Mouse (Mus musculus) liver, adult 2 months (tissue): ENCODE measurements at regions not wholly inside any gene's neighbourhood (a gene's known extent, or its start where the extent isn't known, plus 50 kb on each side); places are given as distances from the start of the nearest gene placed in this dataset.

ENCODE experiments used
- DNase-seq: peaks from one replicate; pipeline ENCODE4 v3.0.0-alpha.2; 2011; ENCODE audit warnings: low read depth, low spot score; ENCODE audit errors: extremely low read depth
- H3K27ac ChIP-seq: fragments of 200-500 bp; replicated peaks from 2 replicates; pipeline ENCODE4 v1.5.1; 2012; ENCODE audit warnings: low read depth, mild to moderate bottlenecking, control low read depth, inconsistent platforms, low read length; ENCODE audit not compliant: insufficient read depth
- H3K27me3 ChIP-seq: fragments of 200-500 bp; 2 replicates; pipeline ENCODE4 v1.6.1; 2012; ENCODE audit warnings: mild to moderate bottlenecking, moderate library complexity, low read length, inconsistent platforms; ENCODE audit not compliant: control insufficient read depth, insufficient read depth
- H3K36me3 ChIP-seq: fragments of 200-500 bp; 2 replicates; pipeline ENCODE4 v1.6.1; 2012; ENCODE audit warnings: low read length, inconsistent platforms; ENCODE audit not compliant: control insufficient read depth, insufficient read depth
- H3K4me1 ChIP-seq: fragments of 200-500 bp; 2 replicates; pipeline ENCODE4 v1.6.1; 2011; ENCODE audit warnings: low read length; ENCODE audit not compliant: control insufficient read depth, insufficient read depth
- H3K4me3 ChIP-seq: fragments of 200-500 bp; 2 replicates; pipeline ENCODE4 v1.5.1; 2011; ENCODE audit warnings: low read depth, mild to moderate bottlenecking, control low read depth, low read length, moderate library complexity; ENCODE audit not compliant: insufficient read depth
- H3K79me2 ChIP-seq: fragments of 200-500 bp; 2 replicates; pipeline ENCODE4 v1.6.1; 2012; ENCODE audit warnings: inconsistent platforms, mild to moderate bottlenecking, low read length, moderate library complexity; ENCODE audit not compliant: control insufficient read depth, insufficient read depth
- H3K9ac ChIP-seq: fragments of 200-500 bp; 2 replicates; pipeline ENCODE4 v1.6.1; 2012; ENCODE audit warnings: low read depth, mild to moderate bottlenecking, control low read depth, inconsistent platforms, low read length
- CTCF ChIP-seq: fragments of 200-500 bp; IDR thresholded peaks from 2 replicates; pipeline ENCODE4 v1.5.1; 2011; ENCODE audit warnings: low read depth, low read length, control low read depth
- POLR2A ChIP-seq: fragments of 200-500 bp; IDR thresholded peaks from 2 replicates; pipeline ENCODE4 v1.6.1; 2011; ENCODE audit warnings: low read length, control low read depth; ENCODE audit not compliant: insufficient read depth; ENCODE audit errors: extremely low read depth
- WGBS: fragments of 180-500 bp; shearing (Covaris S2); methylation state at CpG from one replicate; pipeline ENCODE4 v1.1.7; 2018; 5-methylcytosine and 5-hydroxymethylcytosine counted together

- WGBS = 24% methylated on average over 16 of the region's 16 CpGs
- Histone ChIP-seq H3K4me3 (peak overlapping the region; percentile 11; the same call in 1 of the 2 replicates), H3K27ac (no peak overlapping the region), H3K4me1 (no peaks in the 10 kb centered on the region), H3K36me3 (no peaks in the 10 kb centered on the region), H3K9ac (no peak overlapping the region), H3K27me3 (0 out of 2 replicates have a peak, but pooled peaks cover 2% of the 10 kb centered on the region), H3K79me2 (no peaks in the 10 kb centered on the region)
- TF ChIP-seq CTCF (no peak), POLR2A (no peak)
- no peak for DNase-seq
Observed at GRCm38 (mm10) chr13:58471704-58472103, 68.6 kb upstream of the Hnrnpk start.

- Histone ChIP-seq H3K4me1 (no peaks in the 10 kb centered on the region), H3K36me3 (no peaks in the 10 kb centered on the region), H3K9ac (no peak overlapping the region), H3K79me2 (no peaks in the 10 kb centered on the region), H3K27ac (no peak overlapping the region), H3K27me3 (0 out of 2 replicates have a peak, but pooled peaks cover 2% of the 10 kb centered on the region), H3K4me3 (no peak overlapping the region)
- WGBS = 51% methylated on average over 6 of the region's 6 CpGs
- no peak for DNase-seq
- TF ChIP-seq POLR2A = no peak
- no peak for TF ChIP-seq CTCF
Observed at GRCm38 (mm10) chr13:58469731-58470130, 66.6 kb upstream of the Hnrnpk start.

- Histone ChIP-seq H3K4me1 (no peaks in the 10 kb centered on the region), H3K27me3 (0 out of 2 replicates have a peak, but pooled peaks cover 5% of the 10 kb centered on the region), H3K4me3 (no peak overlapping the region), H3K9ac (no peak overlapping the region), H3K27ac (no peak overlapping the region), H3K36me3 (no peaks in the 10 kb centered on the region), H3K79me2 (no peaks in the 10 kb centered on the region)
- DNase-seq = no peak
- WGBS = 93% methylated on average over 10 of the region's 10 CpGs
- TF ChIP-seq CTCF (no peak), POLR2A (no peak)
Observed at GRCm38 (mm10) chr13:58467097-58467642, 64.0 kb upstream of the Hnrnpk start.

- Histone ChIP-seq H3K36me3 (no peaks in the 10 kb centered on the region), H3K9ac (no peak overlapping the region), H3K27ac (no peak overlapping the region), H3K79me2 (no peaks in the 10 kb centered on the region), H3K4me3 (no peak overlapping the region), H3K27me3 (0 out of 2 replicates have a peak, but pooled peaks cover 2% of the 10 kb centered on the region), H3K4me1 (no peaks in the 10 kb centered on the region)
- no peak for DNase-seq
- no peak for TF ChIP-seq POLR2A
- TF ChIP-seq CTCF = no peak
- 83% methylated on average over 13 of the region's 13 CpGs for WGBS
Observed at GRCm38 (mm10) chr13:58465206-58466104, 62.3 kb upstream of the Hnrnpk start.
